Mouse (Mus musculus) megakaryocyte progenitor cell, adult 5-6 weeks (primary cell): ENCODE data around the gene Kiz. TPM values are rescaled to one million over a fixed set of nuclear protein-coding genes. Genes with fewer than 3 reads are reported as not detected.
A peak's percentile ranks its signal among the peaks of the same experiment; 100 is the strongest.

Experiments
- ATAC-seq: replicated peaks from 2 replicates; pipeline ENCODE4 v1.8.0; 2016; ENCODE audit warnings: mild to moderate bottlenecking, moderate TSS enrichment, inconsistent platforms; ENCODE audit not compliant: poor library complexity
- total RNA-seq, 2 experiments: library from RNA; stranded (forward) in 1 of 2; stranded (reverse) in 1 of 2; fragments of 157-497, 149-512 nt in 1 of 2; fragments of 200-1000 nt in 1 of 2; gene quantifications; 2 replicates each; pipeline versions ENCODE4 v1.2.3 to v1.2.4; 2015 to 2017

Gene Kiz
- total RNA-seq, 2 experiments from 2014 or later: 21.2 to 35.2 TPM

- no peak for ATAC-seq
These were observed 1.2 kb downstream of the Kiz start for GRCm38 (mm10) chr2:146856853-146857252.

GRCm38 (mm10) chr2:146865781-146866180 is 10.1 kb downstream of the Kiz start:
- ATAC-seq: no peak

- no peak for ATAC-seq
These were observed 15.9 kb downstream of the Kiz start for GRCm38 (mm10) chr2:146871300-146872269.

GRCm38 (mm10) chr2:146872697-146873096 is 17.0 kb downstream of the Kiz start:
- peak; percentile 61 for ATAC-seq

GRCm38 (mm10) chr2:146873881-146874441 is 18.3 kb downstream of the Kiz start:
- ATAC-seq: no peak

- no peak for ATAC-seq
These were observed 21.9 kb downstream of the Kiz start for GRCm38 (mm10) chr2:146877423-146878098.

- no peak for ATAC-seq
These were observed 26.0 kb downstream of the Kiz start for GRCm38 (mm10) chr2:146881623-146882022.

- ATAC-seq: no peak
These were observed 28.7 kb downstream of the Kiz start for GRCm38 (mm10) chr2:146884291-146884855.

GRCm38 (mm10) chr2:146888786-146889414 is 33.2 kb downstream of the Kiz start:
- no peak for ATAC-seq

- ATAC-seq: peak; percentile 78
These were observed 43.3 kb downstream of the Kiz start for GRCm38 (mm10) chr2:146898977-146899376.

GRCm38 (mm10) chr2:146916085-146916484 is 60.4 kb downstream of the Kiz start:
- no peak for ATAC-seq

- no peak for ATAC-seq
These were observed 62.1 kb downstream of the Kiz start for GRCm38 (mm10) chr2:146917770-146918169.

GRCm38 (mm10) chr2:146920375-146921160 is 64.9 kb downstream of the Kiz start:
- no peak for ATAC-seq

GRCm38 (mm10) chr2:146925296-146925695 is 69.6 kb downstream of the Kiz start:
- ATAC-seq: no peak

- no peak for ATAC-seq
These were observed 70.2 kb downstream of the Kiz start for GRCm38 (mm10) chr2:146925846-146926245.

GRCm38 (mm10) chr2:146948223-146948776 is 92.6 kb downstream of the Kiz start:
- ATAC-seq: no peak

- no peak for ATAC-seq
These were observed 100.7 kb downstream of the Kiz start for GRCm38 (mm10) chr2:146956366-146956765.

- no peak for ATAC-seq
These were observed 102.8 kb downstream of the Kiz start for GRCm38 (mm10) chr2:146958398-146958911.
